Mouse (Mus musculus): ENCODE measurements at regions not wholly inside any gene's neighbourhood (a gene's known extent, or its start where the extent isn't known, plus 50 kb on each side); places are given as distances from the start of the nearest gene placed in this dataset.

DNA sequence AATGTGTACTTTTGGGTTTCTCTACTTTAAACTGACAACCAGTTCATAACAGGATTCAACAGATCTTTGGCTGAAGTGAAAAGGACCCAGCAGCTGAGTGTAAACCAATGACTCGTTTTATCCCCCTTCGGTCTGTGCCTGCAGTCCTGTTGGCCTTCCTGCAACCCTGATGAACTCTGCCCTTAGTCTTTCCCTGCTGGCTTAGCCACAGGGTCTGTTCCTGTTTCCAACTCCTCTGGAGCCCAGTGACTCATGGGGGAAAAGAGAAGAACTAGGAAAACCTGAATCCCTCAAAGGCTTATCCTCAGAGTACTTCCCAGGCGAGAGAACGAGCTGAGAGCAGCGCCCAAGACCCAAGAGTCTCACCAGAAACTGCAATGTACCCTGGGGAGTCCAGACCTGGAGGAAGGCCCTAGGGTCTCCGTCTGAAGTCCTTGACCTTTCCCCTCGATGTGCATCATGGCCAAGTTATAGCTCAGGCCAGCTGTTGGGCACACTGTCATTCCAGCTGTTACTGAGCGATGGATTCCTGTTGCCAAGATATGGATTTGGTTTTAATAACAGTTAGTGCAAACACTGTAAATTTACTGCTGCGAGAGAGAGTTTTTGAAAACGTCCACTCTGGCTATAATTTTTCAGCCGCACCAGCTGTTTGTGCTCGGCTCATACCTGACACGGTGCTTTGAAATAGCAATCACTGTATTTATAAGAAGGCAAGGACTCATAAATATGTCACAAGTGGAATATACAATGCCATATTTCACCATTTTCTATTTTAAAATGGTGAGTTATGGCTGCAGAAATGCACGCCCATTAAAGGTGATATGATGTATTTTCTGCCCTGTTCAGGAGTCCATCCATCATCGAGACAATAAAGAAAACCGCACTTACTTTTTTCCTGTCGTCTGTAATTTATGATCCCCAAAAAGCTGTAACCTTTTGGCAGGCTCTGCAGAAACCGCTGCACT is 63.3 kb upstream of the Zfp703 start:
- TF ChIP-seq CTCF (IDR thresholded peaks at IDR 0.05; ENCODE audit: low read depth), result no peak
- no peak for TF ChIP-seq EP300 (IDR thresholded peaks at IDR 0.05; ENCODE audit: low read depth)
